Mouse (Mus musculus) lung, postnatal 0 days (tissue): ENCODE data around the gene Hist2h2ac.
"Not testable (repeated sequence)": the region's sequence is repeated elsewhere in the genome, so short reads cannot be mapped to it uniquely, and the experiment has no call there.

Experiments
- CTCF ChIP-seq: IDR thresholded peaks from 2 replicates; pipeline ENCODE4 v1.5.1; 2016; ENCODE audit warnings: antibody characterized with exemption, mild to moderate bottlenecking
- EP300 ChIP-seq: IDR thresholded peaks from 2 replicates; pipeline ENCODE4 v1.6.1; 2016; ENCODE audit warnings: antibody characterized with exemption, mild to moderate bottlenecking, control low read depth

DNA sequence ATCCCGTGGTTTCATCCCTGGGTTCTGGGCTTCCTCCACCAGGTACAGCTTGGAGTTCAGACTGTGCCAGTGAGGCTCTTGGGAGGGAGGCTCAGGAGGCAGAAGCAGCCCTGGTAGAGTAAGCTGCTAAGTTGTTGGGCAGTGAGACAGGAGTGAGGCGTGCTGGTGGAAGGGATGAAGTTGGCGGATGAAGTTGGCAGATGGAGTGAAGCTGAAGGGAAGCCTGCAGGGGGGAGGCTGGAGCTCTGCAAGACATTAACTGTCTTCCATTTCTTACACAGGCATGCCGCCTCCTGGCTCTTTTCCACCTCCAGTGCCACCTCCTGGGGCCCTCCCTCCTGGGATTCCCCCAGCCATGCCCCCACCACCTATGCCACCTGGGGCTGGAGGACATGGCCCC lies 46.6 kb downstream of the Hist2h2ac start:
- TF ChIP-seq CTCF, EP300: not testable (repeated sequence)
